Mouse (Mus musculus) erythroblast, adult 5-6 weeks (primary cell): ENCODE measurements at regions not wholly inside any gene's neighbourhood (a gene's known extent, or its start where the extent isn't known, plus 50 kb on each side); places are given as distances from the start of the nearest gene placed in this dataset.

Experiments used
- ATAC-seq: replicated peaks from 2 replicates; pipeline ENCODE4 v1.8.0; 2016; ENCODE audit warnings: moderate number of reproducible peaks, mild to moderate bottlenecking, moderate TSS enrichment, inconsistent platforms; ENCODE audit not compliant: poor library complexity, low FRiP score, severe bottlenecking

DNA sequence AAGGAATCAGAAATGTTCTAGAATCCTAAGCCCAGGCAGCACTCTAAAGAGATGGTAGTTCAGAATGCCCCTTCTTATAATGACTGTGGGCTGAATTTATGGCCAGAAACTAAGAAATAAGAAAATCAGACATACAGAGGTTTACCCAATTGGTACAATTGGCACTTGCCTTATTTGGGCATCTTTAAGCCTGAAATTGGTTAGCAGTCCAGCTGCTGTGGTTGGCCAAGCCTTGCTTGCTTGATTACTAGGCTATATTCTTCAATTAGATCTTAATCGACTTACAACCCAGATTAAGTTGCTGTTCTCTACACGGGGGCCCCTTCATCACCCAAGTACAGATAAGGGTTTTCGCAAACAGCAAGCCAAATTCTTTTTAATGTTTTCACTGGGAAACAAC is 60.1 kb upstream of the Thbs1 start:
- no peak for ATAC-seq

DNA sequence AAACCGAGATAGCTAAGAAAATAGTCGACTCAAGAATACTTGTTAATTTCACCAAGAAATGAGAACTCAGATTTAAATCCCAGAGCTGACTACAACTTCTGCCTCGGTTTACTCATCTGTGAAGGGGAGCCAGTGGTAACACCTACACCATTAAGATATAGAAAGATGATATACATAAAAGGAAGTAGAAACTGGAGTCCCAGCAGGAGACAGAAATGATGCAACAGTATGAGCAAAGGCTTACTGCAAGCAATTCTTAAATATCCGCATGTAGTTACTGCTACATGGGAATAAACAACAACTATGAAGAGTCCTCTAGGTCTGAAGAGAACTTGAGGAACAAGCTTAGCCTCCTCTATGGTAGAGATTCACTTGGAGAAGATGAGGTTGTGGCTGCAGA is 58.2 kb upstream of the Thbs1 start:
- no peak for ATAC-seq

GRCm38 (mm10) chr2:118058654-118059395 is 52.9 kb upstream of the Thbs1 start:
- no peak for ATAC-seq

GRCm38 (mm10) chr2:118061291-118061690 is 50.4 kb upstream of the Thbs1 start:
- ATAC-seq, result no peak
